Mouse (Mus musculus) liver, embryonic 13.5 days (tissue): ENCODE data around the gene Ggct. TPM values are rescaled to one million over a fixed set of nuclear protein-coding genes. Genes with fewer than 3 reads are reported as not detected.

Source experiments
- ATAC-seq: fragments of 200-750 bp; cut with Nextera tagmentation; 2 replicates; pipeline ENCODE4 v1.8.0; 2017; ENCODE audit warnings: low read depth, mild to moderate bottlenecking, moderate number of reproducible peaks, moderate library complexity
- DNase-seq: peaks from one replicate; pipeline ENCODE4 v3.0.0; 2022
- H3K27ac ChIP-seq: fragments of 300-500 bp; sonication (generic); 2 replicates; pipeline ENCODE4 v1.5.1; 2015; ENCODE audit warnings: moderate library complexity, mild to moderate bottlenecking, inconsistent platforms
- H3K27me3 ChIP-seq: fragments of 300-500 bp; sonication (generic); 2 replicates; pipeline ENCODE4 v1.6.1; 2015; ENCODE audit warnings: mild to moderate bottlenecking, inconsistent platforms
- H3K36me3 ChIP-seq: fragments of 300-500 bp; sonication (generic); 2 replicates; pipeline ENCODE4 v1.6.1; 2015; ENCODE audit warnings: mild to moderate bottlenecking, inconsistent platforms
- H3K4me1 ChIP-seq: fragments of 300-500 bp; sonication (generic); replicated peaks from 2 replicates; pipeline ENCODE4 v1.6.1; 2015; ENCODE audit warnings: inconsistent platforms
- H3K4me2 ChIP-seq: fragments of 300-500 bp; sonication (generic); 2 replicates; pipeline ENCODE4 v1.6.1; 2015; ENCODE audit warnings: inconsistent platforms, mild to moderate bottlenecking, moderate library complexity
- H3K4me3 ChIP-seq: fragments of 300-500 bp; sonication (generic); replicated peaks from 2 replicates; pipeline ENCODE4 v1.5.1; 2015; ENCODE audit warnings: mild to moderate bottlenecking, inconsistent platforms
- H3K9ac ChIP-seq: fragments of 300-500 bp; sonication (generic); 2 replicates; pipeline ENCODE4 v1.6.1; 2015; ENCODE audit warnings: mild to moderate bottlenecking, inconsistent platforms
- H3K9me3 ChIP-seq: fragments of 300-500 bp; sonication (generic); replicated peaks from 2 replicates; pipeline ENCODE4 v1.6.1; 2016; ENCODE audit warnings: inconsistent platforms
- WGBS: fragments of 180-500 bp; shearing (Covaris S2); methylation state at CpG from one replicate; pipeline ENCODE4 v1.1.7; 2015; ENCODE audit not compliant: insufficient replicate concordance; 5-methylcytosine and 5-hydroxymethylcytosine counted together
- polyA plus RNA-seq: library from polyadenylated mRNA; unstranded; fragments of >200 nt; fragmentation: Nextera tagmentation; extraction: Ambion mirVana; gene quantifications from 2 replicates; pipeline ENCODE4 v1.2.1, GENCODE M21; 2015

The Ggct gene
- polyA plus RNA-seq, 1 experiment from 2014 or later, result 8.2 TPM

- Histone ChIP-seq H3K27me3 (no peaks in the 10 kb centered on the region), H3K4me3 (no peak overlapping the region), H3K9ac (no peak overlapping the region), H3K4me2 (no peak overlapping the region), H3K4me1 (peaks cover 12% of the 10 kb centered on the region), H3K27ac (no peak overlapping the region), H3K36me3 (no peaks in the 10 kb centered on the region), H3K9me3 (no peaks in the 10 kb centered on the region)
- DNase-seq (no peak), ATAC-seq (no peak)
- WGBS, result 12% methylated on average over 5 of the region's 5 CpGs
Observed at GRCm38 (mm10) chr6:55016236-55016635, 23.5 kb upstream of the Ggct start.

- Histone ChIP-seq H3K9ac (no peak overlapping the region), H3K27ac (no peak overlapping the region), H3K4me3 (no peak overlapping the region), H3K9me3 (no peaks in the 10 kb centered on the region), H3K27me3 (peaks cover 6% of the 10 kb centered on the region; the same call in 1 of the 2 replicates), H3K36me3 (no peaks in the 10 kb centered on the region), H3K4me1 (peaks cover 12% of the 10 kb centered on the region), H3K4me2 (no peak overlapping the region)
- DNase-seq (no peak), ATAC-seq (no peak)
- WGBS, result 66% methylated on average over 3 of the region's 3 CpGs
Observed at GRCm38 (mm10) chr6:55014184-55014583, 21.4 kb upstream of the Ggct start.

- no peak overlapping the region for H3K9ac ChIP-seq
- no peak overlapping the region for H3K4me3 ChIP-seq
- H3K27ac ChIP-seq, result no peak overlapping the region
- peaks cover 12% of the 10 kb centered on the region for H3K4me1 ChIP-seq
- 54% methylated on average over 7 of the region's 7 CpGs for WGBS
- DNase-seq, result no peak
- no peaks in the 10 kb centered on the region for H3K9me3 ChIP-seq
- peaks cover 6% of the 10 kb centered on the region; the same call in 1 of the 2 replicates for H3K27me3 ChIP-seq
- no peaks in the 10 kb centered on the region for H3K36me3 ChIP-seq
- no peak for ATAC-seq
- no peak overlapping the region for H3K4me2 ChIP-seq
Observed at GRCm38 (mm10) chr6:55012516-55012915, 19.8 kb upstream of the Ggct start.

GRCm38 (mm10) chr6:55010330-55011091 lies 17.8 kb upstream of the Ggct start:
- Histone ChIP-seq H3K4me1 (no peaks in the 10 kb centered on the region), H3K27ac (no peak overlapping the region), H3K36me3 (no peaks in the 10 kb centered on the region), H3K9me3 (no peaks in the 10 kb centered on the region), H3K27me3 (peaks cover 6% of the 10 kb centered on the region; the same call in 1 of the 2 replicates), H3K9ac (no peak overlapping the region), H3K4me3 (no peak overlapping the region), H3K4me2 (no peak overlapping the region)
- DNase-seq, result no peak
- ATAC-seq, result no peak
- 59% methylated on average over 4 of the region's 4 CpGs for WGBS

- H3K27me3 ChIP-seq, result peaks cover 6% of the 10 kb centered on the region; the same call in 1 of the 2 replicates
- 44% methylated on average over 16 of the region's 16 CpGs for WGBS
- H3K9me3 ChIP-seq, result no peaks in the 10 kb centered on the region
- H3K4me3 ChIP-seq, result no peak overlapping the region
- ATAC-seq (no peak), DNase-seq (no peak)
- no peak overlapping the region for H3K9ac ChIP-seq
- no peaks in the 10 kb centered on the region for H3K36me3 ChIP-seq
- no peak overlapping the region for H3K27ac ChIP-seq
- no peak overlapping the region for H3K4me2 ChIP-seq
- H3K4me1 ChIP-seq, result no peaks in the 10 kb centered on the region
Observed at GRCm38 (mm10) chr6:55009391-55010230, 16.9 kb upstream of the Ggct start.

GRCm38 (mm10) chr6:55008401-55008800 lies 15.7 kb upstream of the Ggct start:
- WGBS, result 56% methylated on average over 8 of the region's 8 CpGs

GRCm38 (mm10) chr6:55003559-55003958 lies 10.8 kb upstream of the Ggct start:
- Histone ChIP-seq H3K4me2 (no peak overlapping the region), H3K9me3 (no peaks in the 10 kb centered on the region), H3K27ac (no peak overlapping the region), H3K36me3 (no peaks in the 10 kb centered on the region), H3K27me3 (0 out of 2 replicates have a peak, but pooled peaks cover 4% of the 10 kb centered on the region), H3K4me3 (no peak overlapping the region), H3K4me1 (no peaks in the 10 kb centered on the region), H3K9ac (no peak overlapping the region)
- 39% methylated on average over 4 of the region's 4 CpGs for WGBS
- no peak for DNase-seq
- ATAC-seq, result no peak

More at GRCm38 (mm10) chr6:55008401-55008800, 15.7 kb upstream of the Ggct start:
- H3K4me1 ChIP-seq, result no peaks in the 10 kb centered on the region
- H3K4me3 ChIP-seq, result no peak overlapping the region
- ATAC-seq (no peak), DNase-seq (no peak)
- no peaks in the 10 kb centered on the region for H3K9me3 ChIP-seq
- H3K36me3 ChIP-seq, result no peaks in the 10 kb centered on the region
- no peak overlapping the region for H3K27ac ChIP-seq
- no peak overlapping the region for H3K4me2 ChIP-seq
- no peak overlapping the region for H3K9ac ChIP-seq
- H3K27me3 ChIP-seq, result peaks cover 6% of the 10 kb centered on the region; the same call in 1 of the 2 replicates

GRCm38 (mm10) chr6:55002438-55002837 lies 9.7 kb upstream of the Ggct start:
- Histone ChIP-seq H3K27me3 (0 out of 2 replicates have a peak, but pooled peaks cover 4% of the 10 kb centered on the region), H3K4me1 (no peaks in the 10 kb centered on the region), H3K4me3 (no peak overlapping the region), H3K9me3 (no peaks in the 10 kb centered on the region), H3K36me3 (no peaks in the 10 kb centered on the region), H3K9ac (no peak overlapping the region), H3K27ac (no peak overlapping the region), H3K4me2 (no peak overlapping the region)
- 52% methylated on average over 4 of the region's 4 CpGs for WGBS
- DNase-seq, result no peak
- ATAC-seq, result no peak

GRCm38 (mm10) chr6:55001320-55001719 lies 8.6 kb upstream of the Ggct start:
- no peak overlapping the region for H3K4me2 ChIP-seq
- 0 out of 2 replicates have a peak, but pooled peaks cover 4% of the 10 kb centered on the region for H3K27me3 ChIP-seq
- no peaks in the 10 kb centered on the region for H3K9me3 ChIP-seq
- H3K4me3 ChIP-seq, result no peak overlapping the region
- H3K4me1 ChIP-seq, result no peaks in the 10 kb centered on the region
- H3K36me3 ChIP-seq, result no peaks in the 10 kb centered on the region
- 56% methylated on average over 4 of the region's 4 CpGs for WGBS
- no peak overlapping the region for H3K9ac ChIP-seq
- DNase-seq (no peak), ATAC-seq (no peak)
- H3K27ac ChIP-seq, result no peak overlapping the region

- 0 out of 2 replicates have a peak, but pooled peaks cover 4% of the 10 kb centered on the region for H3K4me1 ChIP-seq
Observed at GRCm38 (mm10) chr6:54997726-54998125, 5.0 kb upstream of the Ggct start.

GRCm38 (mm10) chr6:54996361-54996760 lies 3.6 kb upstream of the Ggct start:
- H3K4me3 ChIP-seq, result no peak overlapping the region
- H3K36me3 ChIP-seq, result no peaks in the 10 kb centered on the region
- H3K9me3 ChIP-seq, result no peaks in the 10 kb centered on the region
- ATAC-seq (no peak), DNase-seq (no peak)
- no peak overlapping the region for H3K27ac ChIP-seq
- H3K9ac ChIP-seq, result no peak overlapping the region
- H3K27me3 ChIP-seq, result 0 out of 2 replicates have a peak, but pooled peaks cover 4% of the 10 kb centered on the region
- H3K4me2 ChIP-seq, result no peak overlapping the region
- 76% methylated on average over 3 of the region's 3 CpGs for WGBS
- peaks cover 17% of the 10 kb centered on the region for H3K4me1 ChIP-seq

More at GRCm38 (mm10) chr6:54997726-54998125, 5.0 kb upstream of the Ggct start:
- ATAC-seq (no peak), DNase-seq (no peak)
- H3K27ac ChIP-seq, result no peak overlapping the region
- no peak overlapping the region for H3K4me2 ChIP-seq
- 66% methylated on average over 6 of the region's 6 CpGs for WGBS
- H3K4me3 ChIP-seq, result no peak overlapping the region
- no peaks in the 10 kb centered on the region for H3K36me3 ChIP-seq
- H3K9ac ChIP-seq, result no peak overlapping the region
- 0 out of 2 replicates have a peak, but pooled peaks cover 4% of the 10 kb centered on the region for H3K27me3 ChIP-seq
- no peaks in the 10 kb centered on the region for H3K9me3 ChIP-seq
